Mouse (Mus musculus) heart, postnatal 0 days (tissue): ENCODE data around the gene Sohlh2. TPM values are rescaled to one million over a fixed set of nuclear protein-coding genes. Genes with fewer than 3 reads are reported as not detected.

Source experiments
- ATAC-seq: fragments of 200-750 bp; cut with Nextera tagmentation; 2 replicates; pipeline ENCODE4 v1.8.0; 2017; ENCODE audit warnings: low read depth, moderate number of reproducible peaks, moderate library complexity; ENCODE audit not compliant: insufficient read depth
- DNase-seq: peaks from one replicate; pipeline ENCODE4 v3.0.0-alpha.2; 2016; ENCODE audit warnings: low spot score
- H3K27ac ChIP-seq: fragments of 300-500 bp; sonication (generic); 2 replicates; pipeline ENCODE4 v1.5.1; 2014; ENCODE audit warnings: low read depth, mild to moderate bottlenecking
- H3K27me3 ChIP-seq: fragments of 300-500 bp; sonication (generic); 2 replicates; pipeline ENCODE4 v1.6.1; 2014; ENCODE audit warnings: low read length, mixed read lengths; ENCODE audit not compliant: control insufficient read depth, insufficient read depth
- H3K36me3 ChIP-seq: fragments of 300-500 bp; sonication (generic); replicated peaks from 2 replicates; pipeline ENCODE4 v1.6.1; 2014; ENCODE audit warnings: low read length, mixed read lengths; ENCODE audit not compliant: control insufficient read depth, insufficient read depth
- H3K4me1 ChIP-seq: fragments of 300-500 bp; sonication (generic); 2 replicates; pipeline ENCODE4 v1.6.1; 2014; ENCODE audit warnings: antibody characterized with exemption; ENCODE audit not compliant: control insufficient read depth, insufficient read depth
- H3K4me2 ChIP-seq: fragments of 300-500 bp; sonication (generic); 2 replicates; pipeline ENCODE4 v1.6.1; 2014; ENCODE audit warnings: low read depth, mild to moderate bottlenecking, low read length, moderate library complexity
- H3K4me3 ChIP-seq: fragments of 300-500 bp; sonication (generic); 2 replicates; pipeline ENCODE4 v1.5.1; 2014; ENCODE audit warnings: low read depth, low read length
- H3K9ac ChIP-seq: fragments of 300-500 bp; sonication (generic); replicated peaks from 2 replicates; pipeline ENCODE4 v1.6.1; 2014; ENCODE audit warnings: low read depth, low read length, mixed read lengths
- H3K9me3 ChIP-seq: fragments of 300-500 bp; sonication (generic); replicated peaks from 2 replicates; pipeline ENCODE4 v1.6.1; 2016; ENCODE audit warnings: low read length; ENCODE audit not compliant: control insufficient read depth
- CTCF ChIP-seq: IDR thresholded peaks from 2 replicates; pipeline ENCODE4 v1.5.1; 2016; ENCODE audit warnings: antibody characterized with exemption, control low read depth, low read depth
- EP300 ChIP-seq: IDR thresholded peaks from 2 replicates; pipeline ENCODE4 v1.6.1; 2016; ENCODE audit warnings: antibody characterized with exemption, low read depth
- WGBS: fragments of 180-500 bp; shearing (Covaris S2); extraction: QIAGEN DNeasy Blood & Tissue Kit; methylation state at CpG from one replicate; pipeline ENCODE4 v1.1.7; 2014; 5-methylcytosine and 5-hydroxymethylcytosine counted together
- polyA plus RNA-seq: library from polyadenylated mRNA; unstranded; fragments of >200 nt; fragmentation: Nextera tagmentation; extraction: Ambion mirVana; gene quantifications from 2 replicates; pipeline ENCODE4 v1.2.1, GENCODE M21; 2015
- total RNA-seq: library from RNA; depleted of rRNA; stranded (reverse); fragments of >200 nt; gene quantifications from 2 replicates; pipeline ENCODE4 v1.2.3, GENCODE M21; 2014; ENCODE audit warnings: low replicate concordance

Sohlh2 gene
- total and polyA plus RNA-seq, 2 experiments from 2014 or later = not detected

DNA sequence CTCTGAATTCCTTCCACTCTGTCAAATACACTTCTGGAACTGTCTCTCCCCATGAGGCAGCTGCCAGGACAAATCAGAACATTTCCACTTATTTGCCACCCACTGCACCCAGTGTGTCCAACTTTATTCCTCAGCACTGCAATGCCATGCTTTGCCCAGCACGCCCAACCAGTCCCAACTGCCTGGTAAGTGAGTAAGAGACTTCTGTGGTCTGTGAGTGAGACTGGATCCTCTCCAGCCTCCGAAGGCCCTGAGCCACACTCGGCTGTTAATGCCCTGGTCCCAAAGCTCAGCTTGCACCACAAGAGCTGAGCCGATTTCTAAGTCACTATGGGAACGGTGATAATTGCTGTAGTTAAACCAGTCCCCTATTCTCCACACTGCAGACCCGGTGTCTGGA, 25.8 kb downstream of the Sohlh2 start:
- TF ChIP-seq CTCF = no peak
- no peak for TF ChIP-seq EP300
- Histone ChIP-seq H3K36me3 (no peaks in the 10 kb centered on the region), H3K4me3 (no peak overlapping the region), H3K27me3 (no peaks in the 10 kb centered on the region), H3K4me1 (no peaks in the 10 kb centered on the region), H3K9ac (no peak overlapping the region), H3K9me3 (no peaks in the 10 kb centered on the region), H3K27ac (no peak overlapping the region), H3K4me2 (no peak overlapping the region)
- DNase-seq (no peak), ATAC-seq (no peak)
- 60% methylated on average over 6 of the region's 6 CpGs for WGBS

DNA sequence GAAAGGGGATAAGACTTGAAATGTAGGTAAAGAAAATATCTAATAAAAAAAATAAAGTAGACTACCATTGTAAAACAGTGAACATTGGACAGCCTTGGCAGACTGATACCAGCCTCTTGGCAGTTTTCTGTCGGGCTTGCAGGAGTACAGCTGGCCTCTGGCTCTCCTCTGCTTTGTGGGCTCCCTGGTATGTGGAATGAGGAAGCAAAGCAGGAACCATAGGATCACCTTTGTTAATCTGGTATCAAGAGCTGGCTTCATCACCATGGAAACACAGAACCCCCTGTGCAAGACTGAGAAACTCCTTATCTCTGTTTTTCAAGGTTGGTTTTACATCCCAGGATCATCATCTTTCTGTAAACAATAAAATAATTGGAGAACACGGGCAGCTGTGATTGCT, 30.4 kb downstream of the Sohlh2 start:
- no peaks in the 10 kb centered on the region for H3K9me3 ChIP-seq
- H3K4me3 ChIP-seq = no peak overlapping the region
- DNase-seq (no peak), ATAC-seq (no peak)
- no peaks in the 10 kb centered on the region for H3K4me1 ChIP-seq
- 29% methylated on average over 2 of the region's 2 CpGs for WGBS
- no peak overlapping the region for H3K9ac ChIP-seq
- H3K27ac ChIP-seq = no peak overlapping the region
- TF ChIP-seq EP300 (no peak), CTCF (no peak)
- no peak overlapping the region for H3K4me2 ChIP-seq
- H3K36me3 ChIP-seq = no peaks in the 10 kb centered on the region
- H3K27me3 ChIP-seq = no peaks in the 10 kb centered on the region

GRCm38 (mm10) chr3:55213785-55214184, 32.0 kb downstream of the Sohlh2 start:
- Histone ChIP-seq H3K4me1 (no peaks in the 10 kb centered on the region), H3K9me3 (no peaks in the 10 kb centered on the region), H3K4me3 (no peak overlapping the region), H3K27ac (no peak overlapping the region), H3K9ac (no peak overlapping the region), H3K27me3 (no peaks in the 10 kb centered on the region), H3K4me2 (no peak overlapping the region), H3K36me3 (no peaks in the 10 kb centered on the region)
- DNase-seq (peak; percentile 15), ATAC-seq (no peak)
- WGBS = 44% methylated on average over 4 of the region's 4 CpGs
- TF ChIP-seq EP300 (no peak), CTCF (no peak)

DNA sequence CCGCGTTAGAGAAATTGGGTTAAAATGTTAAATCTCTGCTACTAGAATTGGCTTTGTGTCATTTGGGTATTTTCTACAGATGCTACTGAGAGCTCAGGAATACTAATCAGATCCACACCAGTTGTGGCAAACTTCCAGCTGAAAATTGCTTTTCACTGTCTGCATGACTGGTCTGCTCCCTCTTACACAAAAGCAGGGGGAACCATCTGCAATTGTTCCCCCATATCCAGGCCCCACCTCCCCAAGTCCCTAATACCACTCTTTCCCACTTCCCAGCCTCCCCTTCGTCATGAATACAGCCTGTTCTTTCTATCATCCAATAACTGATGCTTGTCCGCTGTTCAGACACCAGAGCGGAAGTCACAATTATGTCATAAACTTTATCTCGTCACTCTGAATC, 32.6 kb downstream of the Sohlh2 start:
- WGBS = 66% methylated on average over 6 of the region's 6 CpGs
- H3K9ac ChIP-seq = no peak overlapping the region
- TF ChIP-seq EP300 = no peak
- TF ChIP-seq CTCF = no peak
- no peaks in the 10 kb centered on the region for H3K4me1 ChIP-seq
- H3K9me3 ChIP-seq = no peaks in the 10 kb centered on the region
- H3K4me3 ChIP-seq = no peak overlapping the region
- ATAC-seq = no peak
- H3K36me3 ChIP-seq = no peaks in the 10 kb centered on the region
- H3K4me2 ChIP-seq = no peak overlapping the region
- H3K27ac ChIP-seq = no peak overlapping the region
- no peak for DNase-seq
- no peaks in the 10 kb centered on the region for H3K27me3 ChIP-seq

GRCm38 (mm10) chr3:55222502-55222901, 40.7 kb downstream of the Sohlh2 start:
- no peak for TF ChIP-seq EP300
- peak; percentile 6; the same call in 1 of the 2 replicates for TF ChIP-seq CTCF

GRCm38 (mm10) chr3:55223862-55224261, 42.0 kb downstream of the Sohlh2 start:
- Histone ChIP-seq H3K9ac (no peak overlapping the region), H3K36me3 (no peaks in the 10 kb centered on the region), H3K4me2 (no peak overlapping the region), H3K27ac (no peak overlapping the region), H3K27me3 (no peaks in the 10 kb centered on the region), H3K9me3 (peaks cover 5% of the 10 kb centered on the region; the same call in 1 of the 2 replicates), H3K4me3 (no peak overlapping the region), H3K4me1 (no peaks in the 10 kb centered on the region)
- DNase-seq (no peak), ATAC-seq (no peak)
- TF ChIP-seq CTCF (no peak), EP300 (no peak)
- WGBS = 84% methylated on average over 3 of the region's 3 CpGs

More at GRCm38 (mm10) chr3:55222502-55222901, 40.7 kb downstream of the Sohlh2 start:
- Histone ChIP-seq H3K27ac (no peak overlapping the region), H3K4me1 (no peaks in the 10 kb centered on the region), H3K9me3 (peaks cover 5% of the 10 kb centered on the region; the same call in 1 of the 2 replicates), H3K4me2 (no peak overlapping the region), H3K36me3 (no peaks in the 10 kb centered on the region), H3K4me3 (no peak overlapping the region), H3K9ac (no peak overlapping the region), H3K27me3 (no peaks in the 10 kb centered on the region)
- no peak for ATAC-seq
- WGBS = 94% methylated on average over 2 of the region's 2 CpGs
- no peak for DNase-seq
